Mouse (Mus musculus) stomach, postnatal 0 days (tissue): Measurements from ENCODE around the gene Lrrc10. TPM values are rescaled to one million over a fixed set of nuclear protein-coding genes. Genes with fewer than 3 reads are reported as not detected.

ENCODE experiments used
- ATAC-seq: fragments of 200-750 bp; cut with Nextera tagmentation; 2 replicates; pipeline ENCODE4 v1.8.0; 2017; ENCODE audit not compliant: low FRiP score, low TSS enrichment
- DNase-seq: peaks from one replicate; pipeline ENCODE4 v3.0.0-alpha.2; 2016; ENCODE audit warnings: low spot score
- H3K27ac ChIP-seq: fragments of 300-500 bp; sonication (generic); replicated peaks from 2 replicates; pipeline ENCODE4 v1.5.1; 2014; ENCODE audit warnings: mild to moderate bottlenecking, control low read depth
- H3K27me3 ChIP-seq: fragments of 300-500 bp; sonication (generic); 2 replicates; pipeline ENCODE4 v1.6.1; 2014; ENCODE audit warnings: low read length; ENCODE audit not compliant: control insufficient read depth, insufficient read depth
- H3K36me3 ChIP-seq: fragments of 300-500 bp; sonication (generic); 2 replicates; pipeline ENCODE4 v1.6.1; 2014; ENCODE audit warnings: low read length, mixed read lengths; ENCODE audit not compliant: control insufficient read depth, insufficient read depth
- H3K4me1 ChIP-seq: fragments of 300-500 bp; sonication (generic); replicated peaks from 2 replicates; pipeline ENCODE4 v1.6.1; 2014; ENCODE audit warnings: antibody characterized with exemption; ENCODE audit not compliant: control insufficient read depth, insufficient read depth
- H3K4me2 ChIP-seq: fragments of 300-500 bp; sonication (generic); replicated peaks from 2 replicates; pipeline ENCODE4 v1.6.1; 2014; ENCODE audit warnings: low read depth, mild to moderate bottlenecking, control low read depth, moderate library complexity
- H3K4me3 ChIP-seq: fragments of 300-500 bp; sonication (generic); 2 replicates; pipeline ENCODE4 v1.5.1; 2014; ENCODE audit warnings: low read depth, low read length, control low read depth
- H3K9ac ChIP-seq: fragments of 300-500 bp; sonication (generic); 2 replicates; pipeline ENCODE4 v1.6.1; 2014; ENCODE audit warnings: mild to moderate bottlenecking, low read length, control low read depth, mixed read lengths
- H3K9me3 ChIP-seq: fragments of 300-500 bp; sonication (generic); 2 replicates; pipeline ENCODE4 v1.6.1; 2016; ENCODE audit warnings: low read length; ENCODE audit not compliant: control insufficient read depth
- CTCF ChIP-seq: IDR thresholded peaks from 2 replicates; pipeline ENCODE4 v1.5.1; 2016; ENCODE audit warnings: antibody characterized with exemption, low read depth, mild to moderate bottlenecking, moderate library complexity
- EP300 ChIP-seq: optimal IDR thresholded peaks from 2 replicates; pipeline ENCODE3; 2016; ENCODE audit warnings: antibody characterized with exemption
- WGBS: fragments of 180-500 bp; shearing (Covaris S2); extraction: QIAGEN DNeasy Blood & Tissue Kit; methylation state at CpG from one replicate; pipeline ENCODE4 v1.1.7; 2014; 5-methylcytosine and 5-hydroxymethylcytosine counted together
- polyA plus RNA-seq: library from polyadenylated mRNA; unstranded; fragments of >200 nt; fragmentation: Nextera tagmentation; extraction: Ambion mirVana; gene quantifications from 2 replicates; pipeline ENCODE4 v1.2.1, GENCODE M21; 2015

Lrrc10 gene
- polyA plus RNA-seq, result not detected in 2 replicates

GRCm38 (mm10) chr10:117045175-117046056, at the start of gene Lrrc10:
Gene Lrrc10 (plus strand): TSS chr10:117045341.
- H3K4me3 ChIP-seq, result no peak within 1 kb of the TSS
- no peak within 1 kb of the TSS for H3K9ac ChIP-seq
- H3K4me2 ChIP-seq, result peak within 1 kb of the TSS; percentile 27
- no peak within 1 kb of the TSS for H3K27ac ChIP-seq
- 46% methylated on average over 40 of the region's 40 CpGs for WGBS
- H3K4me1 ChIP-seq, result no peaks in the 10 kb centered on the region
- 0 out of 2 replicates have a peak, but pooled peaks have one; percentile 31 for ATAC-seq
- H3K27me3 ChIP-seq, result no peaks in the 10 kb centered on the region
- peaks cover 11% of the 10 kb centered on the region for H3K36me3 ChIP-seq
- DNase-seq, result peak; percentile 29
- H3K9me3 ChIP-seq, result no peaks in the 10 kb centered on the region
- no peak for TF ChIP-seq CTCF
- no peak for TF ChIP-seq EP300

GRCm38 (mm10) chr10:116995584-116996235, 49.4 kb upstream of the Lrrc10 start:
- no peaks in the 10 kb centered on the region for H3K36me3 ChIP-seq
- H3K4me2 ChIP-seq, result no peak overlapping the region
- WGBS, result 56% methylated on average over 6 of the region's 6 CpGs
- DNase-seq (no peak), ATAC-seq (peak; percentile 46; the same call in 1 of the 2 replicates)
- no peaks in the 10 kb centered on the region for H3K4me1 ChIP-seq
- no peak overlapping the region; the same call in 1 of the 2 replicates for H3K27ac ChIP-seq
- no peak overlapping the region for H3K9ac ChIP-seq
- H3K9me3 ChIP-seq, result no peaks in the 10 kb centered on the region
- no peak for TF ChIP-seq CTCF
- no peak for TF ChIP-seq EP300
- H3K4me3 ChIP-seq, result no peak overlapping the region
- H3K27me3 ChIP-seq, result no peaks in the 10 kb centered on the region

GRCm38 (mm10) chr10:116996236-116996600, 48.9 kb upstream of the Lrrc10 start:
- DNase-seq (peak; percentile 84), ATAC-seq (peak; percentile 99)
- H3K4me1 ChIP-seq, result no peaks in the 10 kb centered on the region
- WGBS, result 48% methylated on average over 6 of the region's 6 CpGs
- TF ChIP-seq EP300, result no peak
- TF ChIP-seq CTCF, result no peak
- H3K36me3 ChIP-seq, result no peaks in the 10 kb centered on the region
- H3K4me2 ChIP-seq, result no peak overlapping the region
- no peaks in the 10 kb centered on the region for H3K9me3 ChIP-seq
- no peak overlapping the region for H3K4me3 ChIP-seq
- no peak overlapping the region; the same call in 1 of the 2 replicates for H3K27ac ChIP-seq
- no peak overlapping the region for H3K9ac ChIP-seq
- H3K27me3 ChIP-seq, result no peaks in the 10 kb centered on the region

- no peak overlapping the region for H3K9ac ChIP-seq
- no peaks in the 10 kb centered on the region for H3K27me3 ChIP-seq
- H3K27ac ChIP-seq, result no peak overlapping the region
- H3K9me3 ChIP-seq, result no peaks in the 10 kb centered on the region
- H3K4me1 ChIP-seq, result no peaks in the 10 kb centered on the region
- no peaks in the 10 kb centered on the region for H3K36me3 ChIP-seq
- WGBS, result 67% methylated on average over 17 of the region's 17 CpGs
- no peak overlapping the region for H3K4me2 ChIP-seq
- DNase-seq (no peak), ATAC-seq (no peak)
- H3K4me3 ChIP-seq, result no peak overlapping the region
- TF ChIP-seq EP300 (no peak), CTCF (peak; percentile 22; the same call in 1 of the 2 replicates)
These were observed 46.3 kb upstream of the Lrrc10 start for GRCm38 (mm10) chr10:116998716-116999455.

- no peak for TF ChIP-seq CTCF
- TF ChIP-seq EP300, result no peak
- H3K9ac ChIP-seq, result no peak overlapping the region
- no peak overlapping the region for H3K4me2 ChIP-seq
- 46% methylated on average over 12 of the region's 12 CpGs for WGBS
- H3K27ac ChIP-seq, result no peak overlapping the region
- no peaks in the 10 kb centered on the region for H3K36me3 ChIP-seq
- H3K4me1 ChIP-seq, result no peaks in the 10 kb centered on the region
- no peak for ATAC-seq
- no peak overlapping the region for H3K4me3 ChIP-seq
- no peaks in the 10 kb centered on the region for H3K9me3 ChIP-seq
- no peaks in the 10 kb centered on the region for H3K27me3 ChIP-seq
- no peak for DNase-seq
These were observed 44.2 kb upstream of the Lrrc10 start for GRCm38 (mm10) chr10:117000975-117001374.
